Mouse (Mus musculus) MEL (cell line): ENCODE measurements at regions not wholly inside any gene's neighbourhood (a gene's known extent, or its start where the extent isn't known, plus 50 kb on each side); places are given as distances from the start of the nearest gene placed in this dataset.

Source experiments
- DNase-seq: peaks from one replicate; pipeline ENCODE4 v3.0.0; 2011; ENCODE audit warnings: low read depth, low spot score
- H3K27ac ChIP-seq: 2 replicates; pipeline ENCODE4 v1.5.1; 2012; ENCODE audit warnings: low read depth, mild to moderate bottlenecking, control low read depth, low read length, moderate library complexity; ENCODE audit not compliant: control insufficient read depth
- H3K27me3 ChIP-seq, 2 experiments: fragments of 150-350 bp in 1 of 2; sonication (generic) in 1 of 2; 2 replicates each; pipeline ENCODE4 v1.6.1; 2012; ENCODE audit warnings: low read length in 2 of 2, mild to moderate bottlenecking in 2 of 2, improper control_type of control experiment in 1 of 2, moderate library complexity in 1 of 2; ENCODE audit not compliant: insufficient read depth in 2 of 2, control insufficient read depth in 1 of 2
- H3K36me3 ChIP-seq, 2 experiments: 2 replicates each; pipeline ENCODE4 v1.6.1; 2012 to 2014; ENCODE audit warnings: low read length in 2 of 2, improper control_type of control experiment in 1 of 2, inconsistent platforms in 1 of 2, mild to moderate bottlenecking in 1 of 2; ENCODE audit not compliant: insufficient read depth in 2 of 2, control insufficient read depth in 1 of 2
- H3K4me1 ChIP-seq, 2 experiments: fragments of 150-350 bp in 1 of 2; sonication (generic) in 1 of 2; 2 replicates each; pipeline ENCODE4 v1.6.1; 2012; ENCODE audit warnings: low read length in 2 of 2, improper control_type of control experiment in 1 of 2, mild to moderate bottlenecking in 1 of 2; ENCODE audit not compliant: insufficient read depth in 2 of 2, control insufficient read depth in 1 of 2
- H3K4me3 ChIP-seq, 2 experiments: fragments of 150-350 bp in 1 of 2; sonication (generic) in 1 of 2; 2 replicates each; pipeline ENCODE4 v1.5.1; 2012; ENCODE audit warnings: low read depth in 2 of 2, low read length in 2 of 2, mild to moderate bottlenecking in 2 of 2, moderate library complexity in 2 of 2, control low read depth in 1 of 2, improper control_type of control experiment in 1 of 2; ENCODE audit not compliant: control insufficient read depth in 1 of 2, insufficient read depth in 1 of 2
- H3K79me2 ChIP-seq: 2 replicates; pipeline ENCODE4 v1.6.1; 2012; ENCODE audit warnings: mild to moderate bottlenecking, low read length, moderate library complexity; ENCODE audit not compliant: control insufficient read depth, poor library complexity, insufficient read depth
- H3K9ac ChIP-seq: 2 replicates; pipeline ENCODE4 v1.6.1; 2012; ENCODE audit warnings: low read depth, mild to moderate bottlenecking, control low read depth, low read length, moderate library complexity; ENCODE audit not compliant: control insufficient read depth, poor library complexity, severe bottlenecking
- H3K9me3 ChIP-seq: fragments of 150-350 bp; sonication (generic); replicated peaks from 2 replicates; pipeline ENCODE4 v1.6.1; 2012; ENCODE audit warnings: mild to moderate bottlenecking, low read length, improper control_type of control experiment, moderate library complexity; ENCODE audit not compliant: insufficient read depth
- CHD1 ChIP-seq: IDR thresholded peaks from 2 replicates; pipeline ENCODE4 v1.6.1; 2012; ENCODE audit warnings: low read depth, mild to moderate bottlenecking, inconsistent platforms, low read length, improper control_type of control experiment
- CHD2 ChIP-seq: IDR thresholded peaks from 2 replicates; pipeline ENCODE4 v1.6.1; 2011; ENCODE audit warnings: low read length, improper control_type of control experiment
- ELF1 ChIP-seq: IDR thresholded peaks from 2 replicates; pipeline ENCODE4 v1.6.1; 2014; ENCODE audit warnings: low read depth, mild to moderate bottlenecking, inconsistent platforms, low read length, improper control_type of control experiment, moderate library complexity
- ETS1 ChIP-seq: IDR thresholded peaks from 2 replicates; pipeline ENCODE4 v1.6.1; 2012; ENCODE audit warnings: low read depth, mild to moderate bottlenecking, inconsistent platforms, low read length, improper control_type of control experiment, moderate library complexity
- GATA1 ChIP-seq: IDR thresholded peaks from 2 replicates; pipeline ENCODE4 v1.6.1; 2011; ENCODE audit warnings: low read depth, low read length, improper control_type of control experiment
- HCFC1 ChIP-seq: IDR thresholded peaks from 2 replicates; pipeline ENCODE4 v1.6.1; 2012; ENCODE audit warnings: low read depth, mild to moderate bottlenecking, inconsistent platforms, low read length, improper control_type of control experiment, moderate library complexity
- MYC ChIP-seq: IDR thresholded peaks from 2 replicates; pipeline ENCODE4 v1.6.1; 2011; ENCODE audit warnings: low read depth, mild to moderate bottlenecking, low read length, improper control_type of control experiment, moderate library complexity
- POLR2AphosphoS2 ChIP-seq: IDR thresholded peaks from 2 replicates; pipeline ENCODE4 v1.6.1; 2011; ENCODE audit warnings: low read length, improper control_type of control experiment
- POLR2AphosphoS5 ChIP-seq: IDR thresholded peaks from 2 replicates; pipeline ENCODE4 v1.6.1; 2012; ENCODE audit warnings: low read depth, borderline replicate concordance, mild to moderate bottlenecking, inconsistent platforms, low read length, moderate library complexity, mixed read lengths
- RCOR1 ChIP-seq: IDR thresholded peaks from 2 replicates; pipeline ENCODE4 v1.6.1; 2012; ENCODE audit warnings: low read depth, mild to moderate bottlenecking, inconsistent platforms, low read length, improper control_type of control experiment
- SIN3A ChIP-seq: IDR thresholded peaks from 2 replicates; pipeline ENCODE4 v1.6.1; 2012; ENCODE audit warnings: low read length, improper control_type of control experiment, inconsistent platforms
- SMC3 ChIP-seq: IDR thresholded peaks from 2 replicates; pipeline ENCODE4 v1.6.1; 2011; ENCODE audit warnings: low read depth, low read length, improper control_type of control experiment
- ZNF384 ChIP-seq: IDR thresholded peaks from 2 replicates; pipeline ENCODE4 v1.6.1; 2012; ENCODE audit warnings: low read depth, mild to moderate bottlenecking, inconsistent platforms, low read length, improper control_type of control experiment

- Histone ChIP-seq H3K9ac (no peak overlapping the region), H3K4me3 (no peak overlapping the region), H3K36me3 (no peaks in the 10 kb centered on the region), H3K79me2 (no peaks in the 10 kb centered on the region), H3K4me1 (no peaks in the 10 kb centered on the region), H3K27me3 (no peaks in the 10 kb centered on the region), H3K27ac (no peak overlapping the region), H3K9me3 (no peaks in the 10 kb centered on the region)
- no peak for DNase-seq
- TF ChIP-seq ZNF384 (no peak), MYC (no peak), CHD1 (no peak), CHD2 (no peak)
Measured at GRCm38 (mm10) chr2:179291046-179291563, 151.1 kb upstream of the Cdh4 start.

- DNase-seq = no peak
- no peaks in the 10 kb centered on the region for H3K27me3 ChIP-seq
- no peak overlapping the region for H3K4me3 ChIP-seq
- H3K36me3 ChIP-seq = no peaks in the 10 kb centered on the region
- H3K9me3 ChIP-seq = no peaks in the 10 kb centered on the region
- no peaks in the 10 kb centered on the region for H3K79me2 ChIP-seq
- H3K4me1 ChIP-seq = no peaks in the 10 kb centered on the region
- no peak overlapping the region for H3K9ac ChIP-seq
- TF ChIP-seq HCFC1 (no peak), ETS1 (no peak), POLR2AphosphoS2 (no peak), SIN3A (no peak), SMC3 (no peak), POLR2AphosphoS5 (no peak)
- no peak overlapping the region for H3K27ac ChIP-seq
Measured at GRCm38 (mm10) chr2:179291958-179292357, 150.3 kb upstream of the Cdh4 start.

- H3K27ac ChIP-seq = no peak overlapping the region
- no peak overlapping the region for H3K9ac ChIP-seq
- H3K4me1 ChIP-seq = no peaks in the 10 kb centered on the region
- no peaks in the 10 kb centered on the region for H3K36me3 ChIP-seq
- H3K79me2 ChIP-seq = no peaks in the 10 kb centered on the region
- no peak for DNase-seq
- TF ChIP-seq GATA1 (no peak), RCOR1 (no peak), ELF1 (no peak)
- TF ChIP-seq, all 39 proteins: peak for 0
- H3K4me3 ChIP-seq = no peak overlapping the region
- H3K9me3 ChIP-seq = no peaks in the 10 kb centered on the region
- no peaks in the 10 kb centered on the region for H3K27me3 ChIP-seq
Measured at GRCm38 (mm10) chr2:179292566-179292965, 149.7 kb upstream of the Cdh4 start.
